Mouse (Mus musculus): ENCODE results near the gene Ifna9.
"Not testable (repeated sequence)": the region's sequence is repeated elsewhere in the genome, so short reads cannot be mapped to it uniquely, and the experiment has no call there.

Gene Ifna9
- long read RNA-seq, experiment 1, result 0 reads
- long read RNA-seq, experiment 2, result 0 reads

GRCm38 (mm10) chr4:88592285-88592684, at the start of gene Ifna9:
Ifna9 (minus strand) TSS chr4:88592385.
- intact Hi-C loops (cut with DNase I), result no loop called here

DNA sequence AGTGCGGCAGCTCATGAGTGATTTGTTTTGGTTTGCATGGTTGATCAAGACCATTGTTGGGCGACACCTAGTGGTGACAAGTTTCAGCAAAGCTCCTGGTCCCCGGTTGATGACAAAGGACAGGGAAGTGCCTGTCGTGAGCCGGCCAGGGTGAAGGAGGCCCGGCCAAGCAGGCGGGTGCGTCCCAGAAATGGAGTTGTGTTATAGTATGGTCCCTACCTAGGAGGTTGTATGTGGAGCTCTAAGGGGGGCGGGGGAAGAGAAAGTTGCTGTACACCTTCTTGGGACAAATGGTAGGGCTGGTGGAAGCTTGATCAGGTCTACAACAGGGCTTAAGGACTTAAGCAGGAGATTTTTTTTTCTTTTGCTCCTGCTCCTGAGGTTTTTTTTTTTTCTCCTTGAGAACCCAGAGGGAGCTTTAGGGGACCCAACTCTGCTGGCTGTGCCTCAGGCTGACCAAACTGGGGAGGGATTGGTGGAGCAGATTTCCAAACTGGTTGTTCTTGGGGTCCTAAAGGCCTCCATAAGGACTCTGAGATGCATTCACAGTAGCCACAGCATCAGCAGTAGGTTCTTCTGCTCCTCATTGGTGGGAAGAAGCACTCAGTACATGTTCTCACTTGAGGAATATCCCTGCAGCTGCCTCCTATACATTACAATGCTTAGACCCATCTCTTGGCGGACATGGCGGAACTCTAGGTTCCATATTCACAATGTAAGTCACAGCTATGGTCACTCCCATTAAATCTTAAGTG, 49.1 kb upstream of the Ifna9 start:
- intact Hi-C loops (cut with DNase I), result no loop called here

GRCm38 (mm10) chr4:88640704-88641076, 48.5 kb upstream of the Ifna9 start:
- intact Hi-C loops (cut with DNase I), result no loop called here

GRCm38 (mm10) chr4:88634311-88634710, 42.1 kb upstream of the Ifna9 start, which contains the start of gene C87499:
C87499 (minus strand) TSS chr4:88634411.
- intact Hi-C loops (cut with DNase I), result no loop called here

DNA sequence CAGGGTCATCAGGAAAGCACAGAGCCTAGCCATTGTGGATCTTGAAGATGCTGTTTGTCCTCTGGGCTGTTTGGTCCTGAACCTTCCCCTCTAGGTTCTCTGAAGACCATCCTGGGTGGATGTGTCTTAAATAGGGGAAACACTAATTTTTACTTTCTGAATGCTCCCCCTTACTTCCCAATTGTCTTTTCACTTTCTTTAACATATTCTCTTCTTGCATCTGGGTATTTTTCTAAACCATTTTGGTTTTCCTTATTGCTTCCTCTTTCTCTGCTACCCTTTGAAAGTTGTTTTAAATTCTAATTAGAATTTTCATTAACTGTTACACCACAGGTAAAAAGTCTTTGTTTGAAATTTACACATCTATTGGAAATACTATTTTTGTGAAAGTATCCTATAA, 11.1 kb upstream of the Ifna9 start, which contains the start of gene Ifna12:
Gene Ifna12 (minus strand): TSS at position 101 of the 400 bp plus-strand sequence.
- intact Hi-C loops (cut with DNase I), result no loop called here

DNA sequence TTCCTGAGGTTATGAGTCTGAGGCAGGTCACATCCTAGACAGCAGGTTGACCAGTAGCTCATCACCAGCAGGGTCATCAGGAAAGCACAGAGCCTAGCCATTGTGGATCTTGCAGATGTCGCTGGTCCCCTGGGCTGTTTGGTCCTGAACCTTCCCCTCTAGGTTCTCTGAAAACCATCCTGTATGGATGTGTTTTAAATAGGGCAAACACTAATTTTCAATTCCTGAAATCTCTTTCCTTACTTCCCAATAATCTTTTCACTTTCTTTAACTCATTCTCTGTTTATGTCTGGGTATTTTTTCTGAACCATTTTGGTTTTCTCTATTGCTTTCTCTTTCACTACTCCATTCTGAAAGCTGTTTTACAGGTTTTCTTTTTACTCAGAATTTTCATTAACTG, 20.5 kb downstream of the Ifna9 start, which contains the start of gene Ifna14:
Gene Ifna14 (minus strand): TSS at position 101 of the 400 bp plus-strand sequence.
- intact Hi-C loops (cut with DNase I), result no loop called here

DNA sequence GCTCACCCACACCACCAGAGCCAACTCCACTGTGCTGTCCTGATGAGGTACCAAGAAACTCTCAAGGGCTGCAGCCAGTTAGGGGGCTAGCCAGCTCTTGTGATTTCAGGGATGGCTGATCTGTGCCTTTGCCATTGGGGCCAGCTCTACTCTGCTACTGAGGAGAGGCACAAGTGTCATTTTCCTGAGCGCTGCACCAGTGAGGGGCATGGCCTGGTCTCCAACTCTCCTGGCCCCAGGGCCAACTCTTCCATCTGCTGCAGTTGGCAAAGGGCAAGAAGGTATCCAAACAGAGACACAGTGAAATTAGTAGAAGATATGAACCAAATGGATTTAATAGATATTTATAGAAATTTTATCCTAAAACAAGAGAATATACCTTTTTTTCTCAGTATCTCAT, 30.4 kb downstream of the Ifna9 start:
- intact Hi-C loops (cut with DNase I), result no loop called here

- intact Hi-C loops (cut with DNase I), result not testable (repeated sequence)
Measured at GRCm38 (mm10) chr4:88558145-88558544, 34.0 kb downstream of the Ifna9 start, which contains the start of gene Ifna15. Ifna15 (minus strand) TSS chr4:88558245.

- intact Hi-C loops (cut with DNase I), result no loop called here
Measured at GRCm38 (mm10) chr4:88550161-88550945, 41.8 kb downstream of the Ifna9 start.

DNA sequence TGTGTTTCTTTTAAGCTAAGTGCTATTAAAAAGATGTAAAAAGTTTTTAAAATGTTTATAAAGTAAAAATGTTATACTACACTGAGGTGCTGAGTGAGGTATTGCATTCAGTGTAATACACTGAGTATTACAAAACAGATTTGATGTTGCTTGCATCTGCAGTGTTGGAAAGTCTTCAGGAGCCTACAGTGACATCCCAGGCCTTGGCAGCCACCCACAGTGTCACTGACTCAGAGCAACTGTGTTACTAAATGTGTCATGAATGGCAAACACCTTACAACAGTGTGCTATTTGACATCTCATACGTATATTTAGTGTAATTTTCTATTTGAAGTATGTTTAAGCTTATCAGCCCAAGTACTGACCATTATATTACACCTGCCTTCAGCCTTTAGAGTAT, 44.2 kb downstream of the Ifna9 start:
- intact Hi-C loops (cut with DNase I), result no loop called here

- intact Hi-C loops (cut with DNase I), result loop anchor here (2.0 to 5.0 kb wide), 3 partner anchors 21 to 506 kb away; partner anchors contain the start of gene Ifnb1
Measured at GRCm38 (mm10) chr4:88543649-88544234, 48.4 kb downstream of the Ifna9 start.
